Mouse (Mus musculus) hindbrain, embryonic 14.5 days (tissue): ENCODE measurements around the gene Tecta. TPM values are rescaled to one million over a fixed set of nuclear protein-coding genes. Genes with fewer than 3 reads are reported as not detected.

ENCODE experiments used
- ATAC-seq: fragments of 200-750 bp; cut with Nextera tagmentation; 2 replicates; pipeline ENCODE4 v1.8.0; 2017; ENCODE audit warnings: moderate number of reproducible peaks, mild to moderate bottlenecking, moderate TSS enrichment, moderate library complexity; ENCODE audit not compliant: low FRiP score
- DNase-seq: peaks from one replicate; pipeline ENCODE4 v3.0.0-alpha.2; 2015; ENCODE audit warnings: low spot score
- H3K27ac ChIP-seq: fragments of 300-500 bp; sonication (generic); 2 replicates; pipeline ENCODE4 v1.5.1; 2014; ENCODE audit warnings: mild to moderate bottlenecking, moderate library complexity
- H3K27me3 ChIP-seq: fragments of 300-500 bp; sonication (generic); 2 replicates; pipeline ENCODE4 v1.6.1; 2014; ENCODE audit warnings: mild to moderate bottlenecking, low read length, mixed read lengths; ENCODE audit not compliant: control insufficient read depth, insufficient read depth
- H3K36me3 ChIP-seq: fragments of 300-500 bp; sonication (generic); replicated peaks from 2 replicates; pipeline ENCODE4 v1.6.1; 2014; ENCODE audit not compliant: control insufficient read depth, insufficient read depth
- H3K4me1 ChIP-seq: fragments of 300-500 bp; sonication (generic); replicated peaks from 2 replicates; pipeline ENCODE4 v1.6.1; 2014; ENCODE audit warnings: antibody characterized with exemption, low read length, mixed read lengths; ENCODE audit not compliant: control insufficient read depth, insufficient read depth
- H3K4me2 ChIP-seq: fragments of 300-500 bp; sonication (generic); replicated peaks from 2 replicates; pipeline ENCODE4 v1.6.1; 2014; ENCODE audit warnings: mild to moderate bottlenecking, moderate library complexity
- H3K4me3 ChIP-seq: fragments of 300-500 bp; sonication (generic); replicated peaks from 2 replicates; pipeline ENCODE4 v1.5.1; 2014; ENCODE audit warnings: mild to moderate bottlenecking, low read length
- H3K9ac ChIP-seq: fragments of 300-500 bp; sonication (generic); 2 replicates; pipeline ENCODE4 v1.6.1; 2014
- H3K9me3 ChIP-seq: fragments of 300-500 bp; sonication (generic); 2 replicates; pipeline ENCODE4 v1.6.1; 2016; ENCODE audit warnings: low read length; ENCODE audit not compliant: control insufficient read depth
- WGBS: fragments of 180-500 bp; shearing (Covaris S2); extraction: QIAGEN DNeasy Blood & Tissue Kit; methylation state at CpG from one replicate; pipeline ENCODE4 v1.1.7; 2014; 5-methylcytosine and 5-hydroxymethylcytosine counted together
- polyA plus RNA-seq: library from polyadenylated mRNA; unstranded; fragments of >200 nt; fragmentation: Nextera tagmentation; extraction: Ambion mirVana; gene quantifications from 2 replicates; pipeline ENCODE4 v1.2.1, GENCODE M21; 2014

The Tecta gene
- polyA plus RNA-seq, 1 experiment from 2014 or later = 0.72 TPM

DNA sequence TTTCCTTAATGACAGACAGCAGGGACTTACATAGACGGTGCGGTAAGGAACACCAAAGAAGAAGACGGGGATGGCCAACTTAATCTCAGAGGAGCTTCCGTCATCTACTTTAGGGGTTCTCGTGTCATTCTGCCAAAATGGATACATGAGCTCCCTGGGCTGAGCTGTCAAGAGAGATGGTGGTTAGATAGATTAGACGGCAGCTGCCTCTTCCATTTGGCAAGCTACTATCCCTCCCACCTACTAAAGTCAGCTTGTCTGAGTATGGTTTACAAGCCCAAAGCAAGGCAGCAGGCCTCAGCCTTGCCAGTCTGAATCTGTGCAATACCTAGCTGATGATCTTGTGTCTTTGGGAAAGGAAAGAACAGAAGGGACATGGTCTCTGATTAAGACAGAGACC is 4.8 kb downstream of the Tecta start:
- Histone ChIP-seq H3K4me1 (peaks cover 7% of the 10 kb centered on the region; the same call in 1 of the 2 replicates), H3K9ac (no peak overlapping the region), H3K4me3 (no peak overlapping the region), H3K27me3 (no peaks in the 10 kb centered on the region), H3K36me3 (no peaks in the 10 kb centered on the region), H3K9me3 (no peaks in the 10 kb centered on the region), H3K4me2 (no peak overlapping the region), H3K27ac (no peak overlapping the region)
- ATAC-seq (no peak), DNase-seq (no peak)
- 80% methylated on average over 6 of the region's 6 CpGs for WGBS

DNA sequence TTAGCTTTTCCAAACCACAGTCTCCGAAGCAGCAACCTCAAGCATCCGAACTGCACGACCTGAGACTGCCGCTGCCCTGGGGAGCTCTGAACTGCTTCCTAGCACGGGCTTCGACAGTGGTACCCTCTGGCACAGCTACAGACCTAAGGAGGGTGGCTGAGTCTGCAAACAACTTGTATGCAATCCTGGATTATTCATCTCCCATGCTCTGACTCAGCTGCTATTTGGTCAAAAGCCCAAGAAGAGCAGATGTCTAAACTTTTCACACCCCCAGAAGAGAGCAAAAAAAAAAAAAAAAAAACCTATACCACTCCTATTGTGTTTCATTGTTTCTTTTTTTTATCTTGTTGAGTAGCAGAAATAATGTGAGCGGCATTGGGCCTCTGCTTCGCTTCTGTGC is 5.4 kb downstream of the Tecta start:
- Histone ChIP-seq H3K4me1 (peaks cover 7% of the 10 kb centered on the region; the same call in 1 of the 2 replicates), H3K4me2 (no peak overlapping the region), H3K4me3 (no peak overlapping the region), H3K9me3 (no peaks in the 10 kb centered on the region), H3K27ac (no peak overlapping the region), H3K27me3 (no peaks in the 10 kb centered on the region), H3K36me3 (no peaks in the 10 kb centered on the region), H3K9ac (no peak overlapping the region)
- 76% methylated on average over 8 of the region's 8 CpGs for whole genome bisulfite sequencing
- DNase-seq (no peak), ATAC-seq (no peak)

DNA sequence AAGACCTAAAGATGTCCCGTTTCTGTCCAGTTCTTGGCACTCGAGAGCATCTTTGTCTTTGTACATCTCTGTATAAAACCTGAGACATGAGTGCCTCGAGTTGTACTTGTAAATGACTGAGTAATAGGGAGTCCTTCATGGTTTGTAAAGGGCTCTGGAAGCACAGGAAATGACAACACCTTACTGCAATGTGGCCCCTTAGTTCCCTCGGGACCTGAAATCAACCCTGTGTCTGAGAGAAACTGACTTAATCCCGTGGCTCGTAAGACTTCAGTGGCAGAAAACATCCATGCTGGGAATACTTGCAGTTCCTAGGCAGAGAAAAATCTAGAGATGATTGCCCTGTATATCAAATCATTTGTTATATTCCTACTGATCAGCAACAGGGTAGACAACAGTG is 6.8 kb downstream of the Tecta start:
- Histone ChIP-seq H3K9me3 (no peaks in the 10 kb centered on the region), H3K9ac (no peak overlapping the region), H3K36me3 (no peaks in the 10 kb centered on the region), H3K27ac (no peak overlapping the region), H3K4me2 (no peak overlapping the region), H3K4me3 (no peak overlapping the region), H3K27me3 (no peaks in the 10 kb centered on the region), H3K4me1 (peaks cover 7% of the 10 kb centered on the region; the same call in 1 of the 2 replicates)
- DNase-seq (no peak), ATAC-seq (no peak)
- 76% methylated on average over 6 of the region's 6 CpGs for WGBS

DNA sequence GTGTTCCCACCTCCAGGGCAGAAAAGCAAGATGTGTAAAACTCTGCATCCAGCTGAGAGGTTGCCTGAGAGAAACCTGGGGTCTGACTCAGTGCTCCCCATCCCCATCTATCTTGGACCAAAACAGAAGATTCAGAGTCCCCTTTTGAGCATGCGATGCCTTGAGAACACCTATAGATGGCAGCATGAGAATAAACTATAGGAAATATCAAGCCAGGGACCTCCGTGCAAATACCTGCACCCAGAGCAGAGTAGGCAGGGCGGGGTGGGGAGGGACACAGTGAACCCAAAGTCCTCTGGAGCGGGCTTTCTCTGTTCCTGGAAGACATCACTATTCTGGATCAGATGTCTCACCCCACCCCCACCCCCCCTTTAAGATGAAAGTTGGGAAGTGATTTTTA is 11.2 kb downstream of the Tecta start:
- ATAC-seq (no peak; the same call in 1 of the 2 replicates), DNase-seq (peak; percentile 55)
- H3K4me1 ChIP-seq = peaks cover 7% of the 10 kb centered on the region; the same call in 1 of the 2 replicates
- H3K9me3 ChIP-seq = no peaks in the 10 kb centered on the region
- no peak overlapping the region for H3K4me3 ChIP-seq
- 51% methylated on average over 4 of the region's 4 CpGs for WGBS
- H3K4me2 ChIP-seq = no peak overlapping the region
- H3K9ac ChIP-seq = no peak overlapping the region
- no peaks in the 10 kb centered on the region for H3K27me3 ChIP-seq
- H3K36me3 ChIP-seq = no peaks in the 10 kb centered on the region
- no peak overlapping the region for H3K27ac ChIP-seq

DNA sequence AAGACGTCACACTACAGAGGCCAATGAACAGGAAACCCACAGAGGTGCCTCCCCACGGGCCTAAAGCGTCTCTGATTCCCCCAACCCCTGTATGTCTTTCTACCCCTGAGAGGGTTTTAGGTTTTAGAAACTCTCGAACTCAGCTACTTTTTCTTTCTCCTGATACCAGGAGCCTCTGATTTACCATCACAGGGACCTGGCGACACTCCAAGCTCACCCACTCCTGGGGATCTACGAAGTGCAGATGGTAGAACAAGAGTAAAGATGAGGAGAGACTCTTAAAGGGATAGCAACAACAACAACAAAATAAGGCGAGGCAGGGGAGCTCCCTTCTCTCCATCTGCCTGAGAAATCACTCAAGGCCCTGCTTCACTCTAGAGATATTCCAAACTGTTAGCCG is 12.7 kb downstream of the Tecta start:
- H3K36me3 ChIP-seq = no peaks in the 10 kb centered on the region

DNA sequence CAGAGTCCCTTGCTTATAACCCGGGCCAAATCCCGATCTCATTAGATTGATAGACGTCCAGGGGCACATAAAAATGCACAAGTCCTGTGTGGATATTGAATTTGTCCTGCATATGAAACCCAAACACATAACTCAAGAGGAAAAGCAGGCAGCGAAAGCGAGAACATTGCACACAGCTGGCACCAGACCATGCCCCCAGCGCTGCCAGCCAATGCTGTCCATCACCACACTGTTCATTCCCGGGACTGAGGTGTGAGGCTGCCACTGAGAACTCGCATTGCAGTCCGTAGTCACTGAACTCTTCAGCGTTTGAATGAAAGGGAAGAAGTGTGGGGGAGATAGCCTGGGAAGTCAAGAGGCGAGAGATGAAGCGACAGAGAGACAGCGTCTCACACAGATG is 14.1 kb downstream of the Tecta start:
- Histone ChIP-seq H3K4me3 (no peak overlapping the region), H3K9me3 (no peaks in the 10 kb centered on the region), H3K9ac (no peak overlapping the region), H3K4me1 (peaks cover 7% of the 10 kb centered on the region; the same call in 1 of the 2 replicates), H3K4me2 (no peak overlapping the region), H3K36me3 (no peaks in the 10 kb centered on the region), H3K27ac (no peak overlapping the region), H3K27me3 (no peaks in the 10 kb centered on the region)
- DNase-seq (no peak), ATAC-seq (no peak)
- WGBS = 75% methylated on average over 13 of the region's 13 CpGs

More for the DNA sequence above, 12.7 kb downstream of the Tecta start:
- no peak overlapping the region for H3K9ac ChIP-seq
- DNase-seq (no peak), ATAC-seq (no peak)
- no peaks in the 10 kb centered on the region for H3K27me3 ChIP-seq
- 71% methylated on average over 8 of the region's 8 CpGs for WGBS
- peaks cover 11% of the 10 kb centered on the region; the same call in 1 of the 2 replicates for H3K4me1 ChIP-seq
- no peaks in the 10 kb centered on the region for H3K9me3 ChIP-seq
- no peak overlapping the region for H3K27ac ChIP-seq
- no peak overlapping the region for H3K4me2 ChIP-seq
- H3K4me3 ChIP-seq = no peak overlapping the region

DNA sequence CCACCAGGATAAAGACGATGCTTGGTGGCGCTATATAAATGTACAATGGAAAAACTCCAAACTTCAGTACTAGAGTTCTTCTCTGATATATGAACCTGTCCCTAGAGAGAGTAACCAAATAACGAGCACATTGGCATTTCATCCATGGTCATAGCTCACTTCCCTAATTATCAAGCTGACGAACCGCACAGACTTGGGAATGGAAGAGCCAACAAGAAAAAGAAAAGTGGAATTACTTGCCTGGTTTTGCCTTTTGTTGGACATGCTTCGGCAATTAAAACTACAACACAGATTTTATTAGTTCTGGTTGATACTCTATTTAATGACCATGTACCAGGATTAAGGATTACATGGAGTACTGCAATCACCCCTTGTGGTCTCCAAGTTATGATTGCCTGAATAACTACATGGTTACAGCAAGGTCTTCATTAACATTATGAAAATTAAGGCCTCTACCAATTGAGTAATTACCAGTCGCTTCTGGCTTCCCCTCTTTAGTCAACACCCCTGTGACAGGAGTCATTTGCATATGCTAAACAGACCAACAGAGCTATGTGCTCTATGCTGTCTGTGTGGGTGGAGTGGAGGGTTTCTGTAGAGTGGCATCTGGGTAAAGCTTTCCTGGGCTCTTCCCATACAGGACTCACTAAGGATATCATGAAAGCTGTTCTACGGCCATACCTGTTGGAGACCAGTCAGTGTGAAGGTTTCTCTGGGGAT is 16.9 kb downstream of the Tecta start:
- peak overlapping the region; percentile 7; the same call in 1 of the 2 replicates for H3K27ac ChIP-seq
- DNase-seq = no peak
- 53% methylated on average over 8 of the region's 8 CpGs for WGBS
- H3K4me2 ChIP-seq = no peak overlapping the region
- 0 out of 2 replicates have a peak, but pooled peaks cover 4% of the 10 kb centered on the region for H3K4me1 ChIP-seq
- H3K9ac ChIP-seq = no peak overlapping the region
- H3K27me3 ChIP-seq = no peaks in the 10 kb centered on the region
- peak; percentile 57; the same call in 1 of the 2 replicates for ATAC-seq
- peaks cover 4% of the 10 kb centered on the region; the same call in 1 of the 2 replicates for H3K9me3 ChIP-seq
- no peak overlapping the region for H3K4me3 ChIP-seq
- H3K36me3 ChIP-seq = no peaks in the 10 kb centered on the region

DNA sequence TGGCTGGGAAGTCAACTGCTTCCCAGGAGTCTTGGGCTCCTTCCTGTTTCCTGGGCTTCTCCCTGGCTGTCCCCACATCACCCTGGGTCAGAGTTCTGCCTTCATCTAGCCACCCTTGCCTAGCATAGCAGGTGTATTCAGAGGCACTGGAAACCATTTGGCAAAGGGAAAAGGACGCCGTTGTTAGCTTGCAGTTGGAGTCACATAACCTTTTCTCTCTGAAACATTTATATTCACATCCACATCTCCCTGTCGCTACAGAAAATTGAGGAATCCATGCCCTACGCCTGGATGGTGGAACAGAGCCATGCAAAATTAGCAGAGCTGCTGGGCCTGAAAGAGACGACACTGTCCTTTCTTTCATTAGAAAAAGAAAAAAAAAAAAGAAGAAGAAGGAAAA is 17.7 kb downstream of the Tecta start:
- ATAC-seq (peak; percentile 66; the same call in 1 of the 2 replicates), DNase-seq (no peak)
- Histone ChIP-seq H3K36me3 (no peaks in the 10 kb centered on the region), H3K9ac (no peak overlapping the region), H3K4me3 (no peak overlapping the region), H3K4me1 (0 out of 2 replicates have a peak, but pooled peaks cover 4% of the 10 kb centered on the region), H3K9me3 (peaks cover 4% of the 10 kb centered on the region; the same call in 1 of the 2 replicates), H3K27ac (peak overlapping the region; percentile 7; the same call in 1 of the 2 replicates), H3K27me3 (no peaks in the 10 kb centered on the region), H3K4me2 (no peak overlapping the region)
- 29% methylated on average over 5 of the region's 5 CpGs for WGBS

DNA sequence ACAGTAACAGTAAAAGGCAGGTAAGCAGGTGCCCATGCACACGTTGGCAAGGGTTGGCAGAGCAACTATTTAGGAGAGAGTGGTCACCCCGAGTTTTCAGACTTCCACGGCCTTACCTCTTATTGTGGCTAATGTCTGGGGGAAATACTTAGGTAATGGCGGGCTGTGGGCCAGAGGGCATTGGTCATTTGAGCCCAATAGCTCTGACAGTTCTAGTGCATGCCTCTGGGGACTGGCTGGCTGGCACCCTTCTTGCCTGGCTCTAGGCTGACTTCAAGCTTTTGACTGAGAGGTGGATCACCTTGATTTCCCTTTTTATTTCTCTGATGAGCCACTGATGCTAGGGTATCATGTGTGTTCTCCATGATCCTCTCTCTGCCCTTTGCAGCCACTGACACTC is 21.7 kb downstream of the Tecta start:
- ATAC-seq = no peak
- Histone ChIP-seq H3K27me3 (no peaks in the 10 kb centered on the region), H3K27ac (no peak overlapping the region), H3K4me3 (no peak overlapping the region), H3K36me3 (no peaks in the 10 kb centered on the region), H3K9me3 (peaks cover 4% of the 10 kb centered on the region; the same call in 1 of the 2 replicates), H3K4me2 (no peak overlapping the region), H3K4me1 (0 out of 2 replicates have a peak, but pooled peaks cover under 1% of the 10 kb centered on the region), H3K9ac (no peak overlapping the region)
- WGBS = 90% methylated on average over 4 of the region's 4 CpGs
- no peak for DNase-seq
